Mouse (Mus musculus) intestine, embryonic 14.5 days (tissue): ENCODE results near the gene Nfib. TPM values are rescaled to one million over a fixed set of nuclear protein-coding genes. Genes with fewer than 3 reads are reported as not detected.

Experiments
- ATAC-seq: fragments of 200-750 bp; cut with Nextera tagmentation; replicated peaks from 2 replicates; pipeline ENCODE4 v1.8.0; 2017; ENCODE audit warnings: low read depth, moderate number of reproducible peaks, moderate TSS enrichment, moderate library complexity; ENCODE audit not compliant: low FRiP score, low TSS enrichment
- DNase-seq: peaks from one replicate; pipeline ENCODE4 v3.0.0-alpha.2; 2018; ENCODE audit warnings: low spot score
- H3K27ac ChIP-seq: fragments of 300-500 bp; sonication (generic); 2 replicates; pipeline ENCODE4 v1.5.1; 2014; ENCODE audit warnings: low read depth, mild to moderate bottlenecking, control low read depth
- H3K27me3 ChIP-seq: fragments of 300-500 bp; sonication (generic); replicated peaks from 2 replicates; pipeline ENCODE4 v1.6.1; 2014; ENCODE audit warnings: low read length, control low read depth; ENCODE audit not compliant: control insufficient read depth, insufficient read depth
- H3K36me3 ChIP-seq: fragments of 300-500 bp; sonication (generic); 2 replicates; pipeline ENCODE4 v1.6.1; 2014; ENCODE audit warnings: low read length, control low read depth; ENCODE audit not compliant: control insufficient read depth, insufficient read depth
- H3K4me1 ChIP-seq: fragments of 300-500 bp; sonication (generic); replicated peaks from 2 replicates; pipeline ENCODE4 v1.6.1; 2014; ENCODE audit warnings: low read length, control low read depth, mixed read lengths; ENCODE audit not compliant: control insufficient read depth, insufficient read depth
- H3K4me2 ChIP-seq: fragments of 300-500 bp; sonication (generic); 2 replicates; pipeline ENCODE4 v1.6.1; 2014; ENCODE audit warnings: low read length
- H3K4me3 ChIP-seq: fragments of 300-500 bp; sonication (generic); 2 replicates; pipeline ENCODE4 v1.5.1; 2014; ENCODE audit warnings: low read depth, low read length, control low read depth, mixed read lengths
- H3K9ac ChIP-seq: fragments of 300-500 bp; sonication (generic); 2 replicates; pipeline ENCODE4 v1.6.1; 2014; ENCODE audit warnings: mild to moderate bottlenecking, low read length
- H3K9me3 ChIP-seq: fragments of 300-500 bp; sonication (generic); 2 replicates; pipeline ENCODE4 v1.6.1; 2016; ENCODE audit warnings: low read length, control low read depth; ENCODE audit not compliant: control insufficient read depth
- WGBS: fragments of 180-500 bp; shearing (Covaris S2); extraction: QIAGEN DNeasy Blood & Tissue Kit; methylation state at CpG from one replicate; pipeline ENCODE4 v1.1.7; 2014; 5-methylcytosine and 5-hydroxymethylcytosine counted together
- polyA plus RNA-seq: library from polyadenylated mRNA; unstranded; fragments of >200 nt; fragmentation: Nextera tagmentation; extraction: Ambion mirVana; gene quantifications from 2 replicates; pipeline ENCODE4 v1.2.1, GENCODE M21; 2014

Gene Nfib
- polyA plus RNA-seq, 1 experiment from 2014 or later, result 61.7 TPM

- no peak overlapping the region for H3K9ac ChIP-seq
- no peak overlapping the region for H3K4me2 ChIP-seq
- H3K27me3 ChIP-seq, result no peaks in the 10 kb centered on the region
- no peaks in the 10 kb centered on the region for H3K36me3 ChIP-seq
- no peaks in the 10 kb centered on the region for H3K9me3 ChIP-seq
- no peak for DNase-seq
- no peak overlapping the region for H3K4me3 ChIP-seq
- H3K4me1 ChIP-seq, result peaks cover 28% of the 10 kb centered on the region
- no peak overlapping the region for H3K27ac ChIP-seq
- WGBS, result 87% methylated on average over 8 of the region's 8 CpGs
- no peak for ATAC-seq
Observed at GRCm38 (mm10) chr4:82514921-82515320, 190.6 kb downstream of the Nfib start.

- ATAC-seq (no peak), DNase-seq (no peak)
- H3K9me3 ChIP-seq, result no peaks in the 10 kb centered on the region
- H3K27ac ChIP-seq, result no peak overlapping the region
- peaks cover 33% of the 10 kb centered on the region for H3K4me1 ChIP-seq
- H3K9ac ChIP-seq, result no peak overlapping the region
- H3K4me2 ChIP-seq, result peak overlapping the region; percentile 93
- WGBS, result 34% methylated on average over 1 of the region's 1 CpGs
- no peaks in the 10 kb centered on the region for H3K36me3 ChIP-seq
- H3K27me3 ChIP-seq, result no peaks in the 10 kb centered on the region
- H3K4me3 ChIP-seq, result no peak overlapping the region
Observed at GRCm38 (mm10) chr4:82514373-82514772, 191.2 kb downstream of the Nfib start.

GRCm38 (mm10) chr4:82513426-82513750 is 192.2 kb downstream of the Nfib start:
- Histone ChIP-seq H3K27me3 (no peaks in the 10 kb centered on the region), H3K4me3 (peak overlapping the region; percentile 40), H3K4me1 (peaks cover 43% of the 10 kb centered on the region), H3K9me3 (no peaks in the 10 kb centered on the region), H3K4me2 (peak overlapping the region; percentile 93), H3K9ac (peak overlapping the region; percentile 66), H3K36me3 (no peaks in the 10 kb centered on the region), H3K27ac (peak overlapping the region; percentile 90; the same call in 1 of the 2 replicates)
- WGBS, result 1% methylated on average over 14 of the region's 14 CpGs
- DNase-seq (no peak), ATAC-seq (peak; percentile 74; the same call in 1 of the 2 replicates)

- Histone ChIP-seq H3K9ac (peak overlapping the region; percentile 66), H3K9me3 (no peaks in the 10 kb centered on the region), H3K27me3 (no peaks in the 10 kb centered on the region), H3K4me2 (peak overlapping the region; percentile 93), H3K4me3 (peak overlapping the region; percentile 40), H3K36me3 (no peaks in the 10 kb centered on the region), H3K4me1 (peaks cover 47% of the 10 kb centered on the region), H3K27ac (peak overlapping the region; percentile 90)
- ATAC-seq (peak; percentile 97), DNase-seq (peak; percentile 98)
- WGBS, result under 1% methylated on average over 50 of the region's 63 CpGs
Observed at GRCm38 (mm10) chr4:82512743-82513425, 192.7 kb downstream of the Nfib start.

- peak overlapping the region; percentile 40 for H3K4me3 ChIP-seq
- WGBS, result 3% methylated on average over 13 of the region's 13 CpGs
- peaks cover 52% of the 10 kb centered on the region for H3K4me1 ChIP-seq
- H3K36me3 ChIP-seq, result no peaks in the 10 kb centered on the region
- H3K27me3 ChIP-seq, result no peaks in the 10 kb centered on the region
- DNase-seq (peak; percentile 64), ATAC-seq (no peak)
- peak overlapping the region; percentile 93 for H3K4me2 ChIP-seq
- H3K9me3 ChIP-seq, result no peaks in the 10 kb centered on the region
- H3K9ac ChIP-seq, result peak overlapping the region; percentile 66
- peak overlapping the region; percentile 90 for H3K27ac ChIP-seq
Observed at GRCm38 (mm10) chr4:82512335-82512734, 193.2 kb downstream of the Nfib start.

- WGBS, result 2% methylated on average over 8 of the region's 8 CpGs
- no peak for ATAC-seq
- H3K27me3 ChIP-seq, result no peaks in the 10 kb centered on the region
Observed at GRCm38 (mm10) chr4:82511524-82511923, 194.0 kb downstream of the Nfib start.

GRCm38 (mm10) chr4:82511001-82511513 is 194.5 kb downstream of the Nfib start:
- ATAC-seq, result no peak
- peak overlapping the region; percentile 93 for H3K4me2 ChIP-seq
- H3K4me1 ChIP-seq, result peaks cover 53% of the 10 kb centered on the region

More at GRCm38 (mm10) chr4:82511524-82511923, 194.0 kb downstream of the Nfib start:
- peaks cover 53% of the 10 kb centered on the region for H3K4me1 ChIP-seq
- H3K4me2 ChIP-seq, result peak overlapping the region; percentile 93
- H3K36me3 ChIP-seq, result no peaks in the 10 kb centered on the region
- H3K9ac ChIP-seq, result peak overlapping the region; percentile 66
- H3K27ac ChIP-seq, result peak overlapping the region; percentile 90
- H3K9me3 ChIP-seq, result no peaks in the 10 kb centered on the region
- DNase-seq, result peak; percentile 82
- H3K4me3 ChIP-seq, result peak overlapping the region; percentile 40

GRCm38 (mm10) chr4:82509771-82510170 is 195.8 kb downstream of the Nfib start:
- Histone ChIP-seq H3K27me3 (no peaks in the 10 kb centered on the region), H3K4me3 (no peak overlapping the region), H3K9me3 (no peaks in the 10 kb centered on the region), H3K4me1 (peaks cover 53% of the 10 kb centered on the region), H3K27ac (peak overlapping the region; percentile 69), H3K36me3 (no peaks in the 10 kb centered on the region), H3K4me2 (peak overlapping the region; percentile 91), H3K9ac (peak overlapping the region; percentile 30; the same call in 1 of the 2 replicates)
- DNase-seq (no peak), ATAC-seq (no peak)
- 29% methylated on average over 4 of the region's 4 CpGs for WGBS

More at GRCm38 (mm10) chr4:82511001-82511513, 194.5 kb downstream of the Nfib start:
- no peaks in the 10 kb centered on the region for H3K9me3 ChIP-seq
- no peaks in the 10 kb centered on the region for H3K27me3 ChIP-seq
- peak overlapping the region; percentile 90 for H3K27ac ChIP-seq
- 4% methylated on average over 16 of the region's 16 CpGs for WGBS
- DNase-seq, result peak; percentile 69
- peak overlapping the region; percentile 66 for H3K9ac ChIP-seq
- peak overlapping the region; percentile 40 for H3K4me3 ChIP-seq
- H3K36me3 ChIP-seq, result no peaks in the 10 kb centered on the region
